Mouse (Mus musculus): ENCODE results near the gene Methig1. TPM values are rescaled to one million over a fixed set of nuclear protein-coding genes. Genes with fewer than 3 reads are reported as not detected.
"Not testable (repeated sequence)": the region's sequence is repeated elsewhere in the genome, so short reads cannot be mapped to it uniquely, and the experiment has no call there.

Methig1 gene
- polyA plus RNA-seq, 1 experiment from 2014 or later = 2.6 TPM

DNA sequence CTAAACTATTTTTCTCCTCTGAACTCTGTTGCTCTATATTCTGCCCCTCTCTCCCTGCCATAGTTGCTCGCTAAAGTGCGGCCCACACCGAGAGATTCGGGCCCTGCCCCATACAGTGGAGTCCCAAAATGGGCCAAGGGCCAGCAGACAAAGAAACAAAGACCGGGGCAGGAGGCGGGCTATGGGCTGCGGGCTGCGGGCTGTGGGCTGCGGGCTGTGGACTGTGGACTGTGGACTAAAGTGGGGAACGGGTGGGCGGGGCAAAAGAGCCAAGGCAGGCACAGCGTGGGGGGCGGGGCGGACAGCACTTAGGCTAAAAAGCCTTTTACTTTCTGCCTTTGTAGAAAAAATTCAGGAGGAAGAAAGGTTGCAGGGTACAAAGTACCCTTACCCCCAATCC lies 6.2 kb upstream of the Methig1 start:
- 63% methylated on average over 14 of the region's 14 CpGs for WGBS
- ATAC-seq (ENCODE audit: low read depth) = no peak
- no peaks in the 10 kb centered on the region for H3K4me1 ChIP-seq (replicated peaks)
- no peaks in the 10 kb centered on the region for H3K9me3 ChIP-seq
- H3K27ac ChIP-seq (replicated peaks) = no peak overlapping the region
- no peak overlapping the region for H3K9ac ChIP-seq
- no peak overlapping the region for H3K4me3 ChIP-seq
- H3K4me2 ChIP-seq = no peak overlapping the region
- no peaks in the 10 kb centered on the region for H3K27me3 ChIP-seq
- no peaks in the 10 kb centered on the region for H3K36me3 ChIP-seq

DNA sequence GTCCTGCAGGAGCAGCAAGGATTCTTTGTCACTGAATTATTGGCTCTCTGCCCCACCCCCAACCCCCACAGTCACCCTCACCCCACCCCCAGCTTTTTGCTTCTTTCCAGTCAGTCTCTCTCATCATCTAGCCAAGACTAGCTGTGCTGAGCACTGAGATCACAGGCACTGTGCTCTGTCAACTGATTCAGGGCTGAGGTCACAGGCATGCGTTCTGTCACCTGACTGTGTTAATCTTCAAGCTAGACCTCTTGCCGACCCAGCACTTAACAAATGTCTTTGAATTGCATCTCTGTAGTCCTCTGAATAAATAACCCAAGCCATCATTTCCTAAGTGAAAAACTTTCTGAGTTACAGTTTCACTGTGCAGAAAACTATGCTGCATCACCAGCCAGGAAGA lies 3.5 kb upstream of the Methig1 start:
- no peak overlapping the region for H3K9ac ChIP-seq
- no peak overlapping the region for H3K27ac ChIP-seq (replicated peaks)
- H3K27me3 ChIP-seq = no peaks in the 10 kb centered on the region
- no peaks in the 10 kb centered on the region for H3K9me3 ChIP-seq
- H3K4me3 ChIP-seq = no peak overlapping the region
- no peaks in the 10 kb centered on the region for H3K36me3 ChIP-seq
- ATAC-seq (ENCODE audit: low read depth) = no peak
- no peaks in the 10 kb centered on the region for H3K4me1 ChIP-seq (replicated peaks)
- no peak overlapping the region for H3K4me2 ChIP-seq
- 74% methylated on average over 2 of the region's 2 CpGs for WGBS

DNA sequence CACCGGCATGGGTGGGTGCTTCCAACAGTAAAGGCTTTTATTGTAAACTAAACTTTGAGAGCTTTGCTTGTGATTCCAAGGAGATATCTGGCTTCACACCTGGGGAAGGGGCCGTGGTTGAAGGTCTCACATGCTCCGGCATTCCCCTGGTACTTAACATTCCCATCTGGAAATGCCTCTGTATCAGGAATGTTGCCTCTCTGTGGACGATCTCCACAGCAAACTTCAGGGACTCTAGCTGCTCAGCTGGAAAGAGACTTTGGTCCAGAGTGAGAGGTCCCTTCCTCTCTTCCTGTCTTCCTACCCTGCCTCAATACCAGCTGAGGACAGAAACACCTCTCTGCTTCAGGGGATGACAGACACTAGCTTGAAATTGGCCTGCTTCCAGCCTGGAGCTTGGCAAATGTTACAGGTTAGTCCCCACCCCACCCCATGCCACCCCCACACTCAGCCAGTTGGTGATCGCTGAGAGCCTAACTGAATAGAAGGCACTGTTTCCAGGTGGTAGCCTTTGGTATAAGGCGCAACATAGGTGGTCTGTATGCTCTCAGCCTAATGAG lies 1.4 kb upstream of the Methig1 start:
- 79% methylated on average over 6 of the region's 6 CpGs for WGBS
- Histone ChIP-seq H3K4me1 (replicated peaks) (no peaks in the 10 kb centered on the region), H3K9ac (no peak overlapping the region), H3K27ac (replicated peaks) (no peak overlapping the region), H3K4me3 (no peak overlapping the region), H3K9me3 (no peaks in the 10 kb centered on the region), H3K27me3 (no peaks in the 10 kb centered on the region), H3K4me2 (no peak overlapping the region), H3K36me3 (no peaks in the 10 kb centered on the region)
- ATAC-seq (ENCODE audit: low read depth) = no peak

DNA sequence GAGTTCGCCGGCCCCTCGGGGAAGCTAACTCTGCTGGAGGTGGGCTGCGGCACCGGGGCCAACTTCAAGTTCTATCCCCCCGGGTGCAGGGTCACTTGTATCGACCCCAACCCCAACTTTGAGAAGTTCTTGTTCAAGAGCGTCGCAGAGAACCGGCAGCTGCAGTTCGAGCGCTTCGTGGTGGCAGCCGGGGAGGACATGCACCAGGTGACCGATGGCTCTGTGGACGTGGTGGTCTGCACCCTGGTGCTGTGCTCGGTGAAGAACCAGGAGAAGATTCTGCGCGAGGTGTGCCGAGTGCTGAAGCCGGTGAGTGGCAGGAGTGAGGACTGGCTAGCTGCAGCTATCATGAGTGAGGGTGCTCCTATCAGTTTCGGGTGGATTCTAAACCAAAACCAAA lies 450 bp downstream of the Methig1 start:
- not testable (repeated sequence) for H3K4me1 ChIP-seq (replicated peaks); H3K4me2 ChIP-seq; H3K36me3 ChIP-seq; H3K27ac ChIP-seq (replicated peaks); H3K9ac ChIP-seq; H3K4me3 ChIP-seq; H3K9me3 ChIP-seq; H3K27me3 ChIP-seq; ATAC-seq (ENCODE audit: low read depth)
- 85% methylated on average over 17 of the region's 22 CpGs for WGBS

DNA sequence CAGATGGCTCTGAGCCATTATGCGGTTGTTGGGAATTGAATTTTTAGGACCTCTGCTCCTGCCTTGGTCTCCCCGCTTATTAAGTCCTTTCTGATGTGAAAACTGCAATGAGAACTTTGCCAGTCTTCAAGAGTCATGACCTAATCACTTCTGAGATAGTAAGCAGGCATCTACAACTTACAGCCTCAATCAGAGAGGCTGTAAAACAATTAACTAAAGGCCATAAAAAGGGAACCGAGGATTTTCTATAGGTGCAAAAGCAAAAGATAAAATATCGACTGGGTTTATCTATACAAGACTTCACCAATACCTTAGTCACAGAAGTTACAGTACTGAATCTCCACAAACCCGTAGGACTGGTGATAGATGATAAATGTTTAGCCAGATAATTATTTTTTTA lies 2.9 kb downstream of the Methig1 start:
- WGBS = 50% methylated on average over 5 of the region's 5 CpGs
- H3K4me2 ChIP-seq = no peak overlapping the region
- no peak overlapping the region for H3K27ac ChIP-seq (replicated peaks)
- no peaks in the 10 kb centered on the region for H3K4me1 ChIP-seq (replicated peaks)
- no peak for ATAC-seq (ENCODE audit: low read depth)
- H3K9me3 ChIP-seq = no peaks in the 10 kb centered on the region
- H3K36me3 ChIP-seq = no peaks in the 10 kb centered on the region
- H3K9ac ChIP-seq = no peak overlapping the region
- H3K27me3 ChIP-seq = no peaks in the 10 kb centered on the region
- H3K4me3 ChIP-seq = no peak overlapping the region

DNA sequence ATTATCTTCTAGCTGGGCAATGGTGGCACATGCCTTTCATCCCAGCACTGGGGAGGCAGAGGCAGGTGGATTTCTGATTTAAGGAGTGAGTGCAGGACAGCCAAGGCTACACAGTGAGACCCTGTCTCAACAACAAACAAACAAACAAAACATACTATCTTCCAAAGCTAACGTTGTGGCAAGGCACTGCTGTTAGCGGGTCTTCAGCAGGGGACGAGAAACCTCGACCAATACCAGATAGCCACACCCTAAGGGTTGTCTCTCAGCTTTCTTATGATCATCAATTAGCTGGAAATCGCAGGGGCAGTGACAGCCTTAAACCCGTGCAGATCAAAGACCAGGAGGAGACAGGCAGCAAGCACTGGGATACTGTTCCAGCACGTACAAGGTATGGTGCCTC lies 11.3 kb downstream of the Methig1 start, which contains the start of gene Higd1c:
TSS of gene Higd1c (plus strand) at position 301 of the 400 bp plus-strand sequence.
- Histone ChIP-seq H3K4me2 (no peak within 1 kb of the TSS), H3K27ac (replicated peaks) (no peak within 1 kb of the TSS), H3K4me1 (replicated peaks) (peaks cover 5% of the 10 kb centered on the region; the same call in 1 of the 2 replicates), H3K36me3 (no peaks in the 10 kb centered on the region), H3K27me3 (no peaks in the 10 kb centered on the region), H3K9me3 (0 out of 2 replicates have a peak, but pooled peaks cover 3% of the 10 kb centered on the region), H3K4me3 (no peak within 1 kb of the TSS), H3K9ac (no peak within 1 kb of the TSS)
- ATAC-seq (ENCODE audit: low read depth) = no peak
- WGBS = 68% methylated on average over 7 of the region's 7 CpGs

DNA sequence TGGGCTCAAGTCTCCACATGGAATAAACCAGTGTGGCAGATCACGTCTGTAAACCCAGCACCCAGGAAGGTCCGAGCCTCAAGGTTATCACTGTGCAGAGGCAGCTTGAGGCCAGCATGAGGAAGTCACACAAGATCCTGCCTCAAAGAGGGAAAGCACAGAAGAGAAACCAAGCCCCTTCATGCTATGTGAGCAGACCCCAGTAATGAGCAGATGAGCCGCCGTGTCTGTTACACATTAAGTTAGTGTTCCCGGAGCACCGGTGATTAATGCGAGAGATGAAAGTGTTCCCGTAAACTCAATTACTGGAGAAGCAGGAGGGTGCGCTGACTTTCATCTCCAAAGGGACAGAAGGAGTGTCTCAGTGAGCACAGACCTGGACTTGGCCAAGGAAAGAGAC lies 13.0 kb downstream of the Methig1 start:
- H3K4me1 ChIP-seq (replicated peaks); H3K27me3 ChIP-seq; H3K4me2 ChIP-seq; H3K4me3 ChIP-seq; H3K9me3 ChIP-seq; H3K36me3 ChIP-seq; H3K9ac ChIP-seq; ATAC-seq (ENCODE audit: low read depth): not testable (repeated sequence)
- 0 out of 2 replicates have a peak overlapping the region, but pooled peaks have one; percentile 28 for H3K27ac ChIP-seq (replicated peaks)
- 46% methylated on average over 9 of the region's 9 CpGs for WGBS

DNA sequence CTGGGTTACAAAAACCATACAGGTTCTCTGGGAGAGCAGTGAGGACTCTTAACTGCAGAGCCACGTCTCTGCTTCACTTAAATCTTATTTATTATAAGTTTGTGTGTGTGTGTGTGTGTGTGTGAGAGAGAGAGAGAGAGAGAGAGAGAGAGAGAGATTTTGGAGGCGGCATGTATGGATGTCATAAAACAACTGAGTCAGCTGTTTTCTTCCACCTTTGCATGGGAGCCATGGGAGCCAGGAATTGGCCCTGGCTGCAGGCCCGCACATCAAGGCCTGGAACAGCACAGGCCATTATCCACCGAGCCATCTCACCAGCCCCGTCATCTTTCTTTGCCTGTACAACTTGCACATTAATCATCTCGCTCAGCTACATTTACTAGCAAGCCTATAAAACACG lies 14.2 kb downstream of the Methig1 start:
- Histone ChIP-seq H3K9me3 (0 out of 2 replicates have a peak, but pooled peaks cover 3% of the 10 kb centered on the region), H3K4me3 (no peak overlapping the region), H3K27me3 (no peaks in the 10 kb centered on the region), H3K27ac (replicated peaks) (no peak overlapping the region), H3K9ac (no peak overlapping the region), H3K4me2 (no peak overlapping the region), H3K4me1 (replicated peaks) (peaks cover 5% of the 10 kb centered on the region; the same call in 1 of the 2 replicates), H3K36me3 (no peaks in the 10 kb centered on the region)
- ATAC-seq (ENCODE audit: low read depth) = no peak
- WGBS = 59% methylated on average over 7 of the region's 7 CpGs

DNA sequence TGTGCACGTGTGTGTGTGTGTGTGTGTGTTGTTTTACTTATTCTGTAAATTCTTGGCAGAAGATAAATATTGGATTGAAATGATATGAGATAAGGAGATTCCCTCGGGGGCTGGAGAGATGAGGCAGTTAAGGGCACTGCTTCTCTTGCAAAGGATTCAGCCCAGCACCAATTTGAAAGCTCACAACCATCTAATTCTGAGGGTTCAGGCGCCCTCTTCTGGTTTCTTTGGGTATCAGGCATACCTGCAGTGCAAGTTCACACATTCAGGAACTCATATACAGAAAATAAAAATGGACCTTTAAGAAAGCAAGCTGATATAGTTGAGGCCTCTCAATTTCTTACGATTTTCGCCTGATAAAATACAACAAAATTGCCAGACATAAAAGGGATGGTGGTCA lies 22.1 kb downstream of the Methig1 start:
- ATAC-seq (ENCODE audit: low read depth) = no peak
- Histone ChIP-seq H3K27ac (replicated peaks) (no peak overlapping the region), H3K4me3 (no peak overlapping the region), H3K4me2 (no peak overlapping the region), H3K9me3 (no peaks in the 10 kb centered on the region), H3K9ac (no peak overlapping the region), H3K36me3 (no peaks in the 10 kb centered on the region), H3K4me1 (replicated peaks) (0 out of 2 replicates have a peak, but pooled peaks cover under 1% of the 10 kb centered on the region), H3K27me3 (no peaks in the 10 kb centered on the region)
- 43% methylated on average over 5 of the region's 5 CpGs for WGBS

DNA sequence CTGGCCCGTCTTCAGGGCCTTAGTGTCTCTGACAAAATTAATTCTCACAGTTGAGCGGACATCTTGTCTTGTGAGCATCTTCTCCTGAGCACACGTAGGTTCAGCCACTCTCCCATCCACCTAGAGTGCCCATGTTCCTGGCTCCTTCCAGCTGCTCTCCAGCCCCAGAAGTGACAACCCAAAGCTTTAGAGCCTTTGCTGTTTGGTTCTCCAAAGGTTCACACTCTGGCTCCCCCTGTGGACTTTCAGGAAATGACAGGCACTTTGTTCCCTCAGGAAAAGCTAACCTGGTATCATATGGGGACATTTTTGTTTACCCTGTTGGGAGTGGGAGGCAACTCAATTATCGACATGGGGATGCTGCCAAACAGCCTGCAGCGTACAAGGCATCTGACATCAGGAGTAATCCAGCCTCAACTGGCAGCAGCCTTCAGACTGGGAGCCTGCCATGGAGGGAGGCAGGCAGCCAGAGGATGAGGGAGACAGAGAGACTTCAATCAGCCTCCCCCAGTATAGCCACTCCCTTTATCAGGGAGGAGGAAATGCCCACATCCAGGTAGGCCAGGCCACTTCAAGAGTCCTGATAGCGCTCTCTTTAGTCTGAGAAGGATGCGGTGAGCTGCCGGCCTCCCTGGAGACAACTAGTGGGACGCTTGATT lies 25.0 kb downstream of the Methig1 start:
- H3K9me3 ChIP-seq; H3K27me3 ChIP-seq; H3K4me1 ChIP-seq (replicated peaks); H3K4me2 ChIP-seq; H3K4me3 ChIP-seq; H3K36me3 ChIP-seq; H3K27ac ChIP-seq (replicated peaks); H3K9ac ChIP-seq: not testable (repeated sequence)
- peak; percentile 48; the same call in 1 of the 2 replicates for ATAC-seq (ENCODE audit: low read depth)
- 41% methylated on average over 4 of the region's 9 CpGs for WGBS

DNA sequence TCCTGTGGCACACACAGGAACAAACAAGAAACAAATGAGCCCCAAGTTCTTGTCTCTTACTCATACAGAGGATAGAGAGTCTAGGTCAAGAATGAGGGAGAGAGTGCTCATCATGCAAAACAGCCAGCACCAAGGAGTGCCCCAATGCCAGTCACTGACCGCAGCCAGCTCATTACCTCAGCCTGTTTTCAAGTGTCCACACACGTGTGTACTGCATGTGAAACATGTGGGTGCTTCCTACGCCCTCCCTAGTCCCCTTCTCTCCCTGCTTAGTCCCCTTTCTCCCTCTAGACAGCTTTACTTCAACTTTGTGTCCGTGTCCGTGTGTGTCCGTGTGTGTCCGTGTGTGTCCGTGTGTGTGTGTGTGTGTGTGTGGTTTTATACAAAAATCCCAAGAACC lies 26.7 kb downstream of the Methig1 start:
- no peak overlapping the region for H3K4me2 ChIP-seq
- no peak overlapping the region for H3K27ac ChIP-seq (replicated peaks)
- no peak overlapping the region for H3K4me3 ChIP-seq
- H3K27me3 ChIP-seq = no peaks in the 10 kb centered on the region
- H3K9ac ChIP-seq = no peak overlapping the region
- H3K4me1 ChIP-seq (replicated peaks) = 0 out of 2 replicates have a peak, but pooled peaks cover 6% of the 10 kb centered on the region
- H3K9me3 ChIP-seq = no peaks in the 10 kb centered on the region
- H3K36me3 ChIP-seq = no peaks in the 10 kb centered on the region
- 90% methylated on average over 8 of the region's 8 CpGs for WGBS
- ATAC-seq (ENCODE audit: low read depth) = no peak

DNA sequence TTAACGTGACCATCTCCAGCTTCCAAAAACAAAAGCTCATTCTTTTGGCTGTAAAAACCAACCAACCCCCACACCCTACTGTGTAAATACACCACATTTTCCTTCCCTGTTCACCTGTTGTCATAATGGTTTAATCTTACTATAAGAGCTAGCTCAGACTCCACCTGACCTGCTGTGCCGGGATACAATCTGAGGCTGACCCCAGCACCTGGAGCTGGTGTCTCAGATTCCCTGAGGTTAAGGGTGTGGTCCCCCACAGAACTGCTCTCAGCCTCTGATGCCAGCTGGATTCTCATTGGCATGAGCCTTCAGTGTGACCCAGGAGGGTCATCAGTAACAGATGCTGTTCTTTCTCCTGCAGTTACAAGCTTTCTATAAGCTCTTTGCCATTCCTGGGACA lies 27.2 kb downstream of the Methig1 start:
- no peaks in the 10 kb centered on the region for H3K9me3 ChIP-seq
- no peak overlapping the region for H3K4me3 ChIP-seq
- ATAC-seq (ENCODE audit: low read depth) = no peak
- WGBS = 61% methylated on average over 2 of the region's 2 CpGs
- H3K27ac ChIP-seq (replicated peaks) = no peak overlapping the region
- no peaks in the 10 kb centered on the region for H3K36me3 ChIP-seq
- no peaks in the 10 kb centered on the region for H3K27me3 ChIP-seq
- H3K9ac ChIP-seq = no peak overlapping the region
- H3K4me1 ChIP-seq (replicated peaks) = 0 out of 2 replicates have a peak, but pooled peaks cover 6% of the 10 kb centered on the region
- no peak overlapping the region for H3K4me2 ChIP-seq

DNA sequence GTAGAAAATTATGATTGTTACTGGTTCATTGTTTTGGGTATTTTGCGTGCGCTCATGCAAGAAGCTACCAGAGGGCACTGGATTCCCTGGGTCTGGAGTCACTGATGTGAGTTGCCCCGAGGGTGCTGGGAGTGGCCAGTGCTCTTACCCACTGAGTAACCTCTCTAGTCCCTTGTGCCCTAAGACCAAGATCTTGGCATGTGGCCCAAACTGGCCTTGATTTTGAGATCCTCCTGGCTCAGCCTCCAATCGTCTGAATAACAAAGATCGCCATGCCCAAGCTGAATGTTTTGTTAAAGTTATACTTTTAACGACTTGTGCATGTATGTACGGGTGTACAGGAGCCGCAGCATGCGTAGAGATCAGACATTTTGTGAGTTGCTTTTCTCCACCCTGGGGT lies 32.8 kb downstream of the Methig1 start:
- no peak for ATAC-seq (ENCODE audit: low read depth)
- 94% methylated on average over 9 of the region's 9 CpGs for WGBS
- Histone ChIP-seq H3K4me2 (no peak overlapping the region), H3K9me3 (no peaks in the 10 kb centered on the region), H3K4me1 (replicated peaks) (0 out of 2 replicates have a peak, but pooled peaks cover 8% of the 10 kb centered on the region), H3K27me3 (no peaks in the 10 kb centered on the region), H3K4me3 (no peak overlapping the region), H3K9ac (no peak overlapping the region), H3K27ac (replicated peaks) (no peak overlapping the region), H3K36me3 (no peaks in the 10 kb centered on the region)

Measured in neural tube, embryonic 13.5 days (tissue).